Mouse (Mus musculus) neural tube, postnatal 0 days (tissue): ENCODE results near the gene Pnma3. TPM values are rescaled to one million over a fixed set of nuclear protein-coding genes. Genes with fewer than 3 reads are reported as not detected.

Experiments used
- polyA plus RNA-seq: library from polyadenylated mRNA; unstranded; fragments of >200 nt; fragmentation: Nextera tagmentation; extraction: Ambion mirVana; gene quantifications from 2 replicates; pipeline ENCODE4 v1.2.1, GENCODE M21; 2015

Gene Pnma3
- 5.8 and 7.3 TPM in 2 replicates for polyA plus RNA-seq

DNA sequence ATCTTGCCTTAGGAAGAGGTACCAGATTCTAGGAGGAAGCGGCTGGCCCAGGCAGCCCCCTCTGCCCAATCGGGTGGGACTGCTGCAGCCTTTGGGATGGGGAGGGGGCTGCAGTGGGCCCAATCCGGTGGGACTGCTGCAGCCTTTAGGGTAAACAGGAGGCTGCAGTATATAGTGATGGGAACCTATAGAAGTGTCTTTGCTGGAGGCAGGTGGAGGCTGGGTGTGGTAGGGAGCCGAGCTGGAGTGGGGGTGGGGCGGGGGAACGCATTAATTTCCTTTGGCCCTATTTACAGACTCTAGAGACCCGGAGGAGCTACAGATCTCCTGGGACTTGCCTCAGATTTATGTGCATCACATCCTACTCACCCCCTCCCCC lies at the start of gene Pnma3:
Pnma3 (plus strand) TSS at position 373 of the 379 bp plus-strand sequence.

GRCm38 (mm10) chrX:73037003-73037402 lies 27.6 kb upstream of the Pnma3 start, which contains the start of gene Pnma5:
Gene Pnma5, minus strand, starts transcription at chrX:73037103.

DNA sequence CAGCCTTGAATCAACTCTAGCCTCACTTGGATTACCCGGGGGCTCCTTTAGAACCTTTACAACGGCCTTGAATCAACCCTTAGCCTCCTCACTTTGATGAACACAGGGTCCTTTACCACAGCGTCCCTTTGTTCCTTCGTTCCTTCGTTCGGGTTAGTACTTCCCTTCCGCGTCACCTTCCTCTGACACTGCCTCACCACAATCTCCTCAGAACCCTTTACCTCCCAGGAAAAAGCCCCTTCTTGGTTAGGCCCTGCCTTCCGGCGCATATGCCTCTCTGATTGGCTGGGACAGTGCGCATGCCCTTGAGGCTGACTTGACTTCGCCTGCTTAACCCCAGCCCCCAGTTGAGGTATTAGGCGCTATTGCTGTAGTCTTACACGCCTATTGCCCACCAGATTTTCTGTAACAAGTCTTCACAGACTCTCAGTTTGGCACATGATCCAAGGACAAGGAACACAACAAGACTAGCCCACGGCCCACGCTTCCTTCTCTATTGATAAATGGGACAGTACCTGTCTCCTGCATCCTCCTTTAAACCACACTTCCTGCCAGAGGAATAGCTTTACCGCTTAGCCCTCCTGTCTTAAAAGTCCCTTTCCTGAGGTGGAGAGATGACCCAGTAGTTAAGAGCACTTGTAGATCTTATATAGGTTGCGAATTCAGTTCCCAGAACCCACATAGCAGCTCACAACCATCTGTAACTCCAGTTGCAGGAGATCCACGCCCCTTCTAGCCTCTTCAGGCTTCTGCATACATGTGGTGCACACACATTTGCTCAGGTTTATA lies 17.9 kb downstream of the Pnma3 start, which contains the start of gene Xlr4a:
Xlr4a (minus strand) TSS at position 212 of the 789 bp plus-strand sequence.

GRCm38 (mm10) chrX:73096941-73097508 lies 32.4 kb downstream of the Pnma3 start, which contains the start of gene Xlr3a:
Gene Xlr3a, minus strand, starts transcription at chrX:73097095.

DNA sequence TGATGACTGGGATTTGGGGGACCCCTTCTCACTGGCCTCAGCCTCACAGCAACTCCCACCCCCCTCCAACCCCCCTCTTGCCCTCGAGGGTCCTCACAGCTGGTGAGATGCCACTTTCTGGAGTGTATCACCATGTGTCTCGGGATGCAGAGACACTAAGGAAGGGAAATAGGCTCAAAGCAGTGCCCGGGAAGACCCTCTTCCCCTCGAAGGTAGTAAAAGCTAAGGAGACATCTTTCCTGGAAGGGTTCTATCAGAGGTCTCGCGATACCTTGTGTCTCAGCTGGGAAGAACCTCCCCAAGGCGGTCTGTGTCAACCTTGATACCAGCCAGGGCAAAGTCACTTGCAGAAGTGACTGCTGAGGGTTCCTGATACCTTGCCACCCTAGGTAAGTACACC lies 52.2 kb downstream of the Pnma3 start, which contains the start of gene Gm14685:
Gm14685 (plus strand) TSS at position 301 of the 400 bp plus-strand sequence.

Other genes starting within 250 kb of the Pnma3 start
- 5.1 and 5.6 TPM in 2 replicates for gene Gabrq, start 239.6 kb upstream of the Pnma3 start, polyA plus RNA-seq
- gene Cetn2, start 146.4 kb upstream of the Pnma3 start, polyA plus RNA-seq: 54.2 and 57.9 TPM in 2 replicates
- 39.5 and 41.7 TPM in 2 replicates for gene Nsdhl, start 146.2 kb upstream of the Pnma3 start, polyA plus RNA-seq
- gene Zfp185, start 77.4 kb upstream of the Pnma3 start, polyA plus RNA-seq: 0.43 and 0.97 TPM in 2 replicates
- gene Pnma5, start 27.7 kb upstream of the Pnma3 start, polyA plus RNA-seq: 0.23 and 0.27 TPM in 2 replicates
- 1.4 TPM in 1 of 2 replicates, not detected in the other for gene Xlr4a, start 17.7 kb downstream of the Pnma3 start, polyA plus RNA-seq
- gene Xlr3a, start 32.3 kb downstream of the Pnma3 start, polyA plus RNA-seq: 2.1 and 4.1 TPM in 2 replicates
- gene Gm14685, start 52.3 kb downstream of the Pnma3 start, polyA plus RNA-seq: 0.41 and 1.2 TPM in 2 replicates
- gene Xlr5b, start 84.0 kb downstream of the Pnma3 start, polyA plus RNA-seq: not detected in 2 replicates
- gene DXBay18, start 84.7 kb downstream of the Pnma3 start, polyA plus RNA-seq: 0.84 TPM in 1 of 2 replicates, not detected in the other
- not detected in 2 replicates for gene Spin2d, start 112.2 kb downstream of the Pnma3 start, polyA plus RNA-seq
- gene Xlr3b, start 127.4 kb downstream of the Pnma3 start, polyA plus RNA-seq: 1.4 and 21.8 TPM in 2 replicates
- gene Xlr4b, start 149.5 kb downstream of the Pnma3 start, polyA plus RNA-seq: 0.94 TPM in 1 of 2 replicates, not detected in the other
- gene F8a, start 163.5 kb downstream of the Pnma3 start, polyA plus RNA-seq: 35.4 and 37.0 TPM in 2 replicates
- gene Xlr4c, start 178.3 kb downstream of the Pnma3 start, polyA plus RNA-seq: 0.18 and 0.58 TPM in 2 replicates
- 0.12 and 0.33 TPM in 2 replicates for gene Xlr3c, start 200.6 kb downstream of the Pnma3 start, polyA plus RNA-seq
- not detected in 2 replicates for gene Xlr5a, start 228.2 kb downstream of the Pnma3 start, polyA plus RNA-seq
- gene Xlr5c, start 228.2 kb downstream of the Pnma3 start, polyA plus RNA-seq: not detected in 2 replicates